Mouse (Mus musculus) small intestine, adult 2 months (tissue): Measurements from ENCODE around the gene Noc4l. TPM values are rescaled to one million over a fixed set of nuclear protein-coding genes. Genes with fewer than 3 reads are reported as not detected.

Experiments used
- H3K27ac ChIP-seq: fragments of 200-500 bp; 2 replicates; pipeline ENCODE4 v1.5.1; 2012; ENCODE audit warnings: low read depth, low read length, control low read depth, inconsistent platforms; ENCODE audit not compliant: insufficient read depth
- H3K27me3 ChIP-seq: fragments of 200-500 bp; 2 replicates; pipeline ENCODE4 v1.6.1; 2012; ENCODE audit warnings: mild to moderate bottlenecking, moderate library complexity, low read length, inconsistent platforms; ENCODE audit not compliant: control insufficient read depth, insufficient read depth
- H3K36me3 ChIP-seq: fragments of 200-500 bp; 2 replicates; pipeline ENCODE4 v1.6.1; 2012; ENCODE audit warnings: mild to moderate bottlenecking, low read length, control low read depth, inconsistent platforms; ENCODE audit not compliant: control insufficient read depth, insufficient read depth
- H3K4me1 ChIP-seq: fragments of 200-500 bp; 2 replicates; pipeline ENCODE4 v1.6.1; 2012; ENCODE audit warnings: low read length, inconsistent platforms, mixed read lengths; ENCODE audit not compliant: control insufficient read depth, insufficient read depth, insufficient read length
- H3K4me3 ChIP-seq: fragments of 200-500 bp; 2 replicates; pipeline ENCODE4 v1.5.1; 2012; ENCODE audit warnings: low read depth, mild to moderate bottlenecking, control low read depth, inconsistent platforms, low read length, moderate library complexity
- CTCF ChIP-seq: fragments of 200-500 bp; IDR thresholded peaks from 2 replicates; pipeline ENCODE4 v1.5.1; 2012; ENCODE audit warnings: low read depth, mild to moderate bottlenecking, control low read depth, inconsistent platforms, low read length, moderate library complexity, mixed read lengths; ENCODE audit not compliant: insufficient replicate concordance, insufficient read length; ENCODE audit errors: extremely low read depth
- POLR2A ChIP-seq: fragments of 200-500 bp; IDR thresholded peaks from 2 replicates; pipeline ENCODE4 v1.6.1; 2012; ENCODE audit warnings: low read depth, mild to moderate bottlenecking, control low read depth, inconsistent platforms, low read length, moderate library complexity
- WGBS: fragments of 180-500 bp; shearing (Covaris S2); methylation state at CpG from one replicate; pipeline ENCODE4 v1.1.7; 2018; 5-methylcytosine and 5-hydroxymethylcytosine counted together
- polyA plus RNA-seq: library from polyadenylated mRNA; depleted of rRNA; stranded (reverse); fragments of >200 nt; gene quantifications from 2 replicates; pipeline ENCODE4 v1.2.3, GENCODE M21; 2012; rRNA removed

Gene Noc4l
- polyA plus RNA-seq, 1 experiment: 43.6 TPM

GRCm38 (mm10) chr5:110609425-110609824 is 43.8 kb downstream of the Noc4l start:
- H3K4me3 ChIP-seq: no peak overlapping the region
- 85% methylated on average over 3 of the region's 3 CpGs for WGBS
- no peaks in the 10 kb centered on the region for H3K4me1 ChIP-seq
- H3K27me3 ChIP-seq: no peaks in the 10 kb centered on the region
- TF ChIP-seq CTCF (no peak), POLR2A (no peak)
- no peak overlapping the region for H3K27ac ChIP-seq
- no peaks in the 10 kb centered on the region for H3K36me3 ChIP-seq

GRCm38 (mm10) chr5:110608941-110609340 is 44.3 kb downstream of the Noc4l start:
- TF ChIP-seq CTCF (no peak), POLR2A (no peak)
- 71% methylated on average over 8 of the region's 8 CpGs for WGBS
- Histone ChIP-seq H3K27ac (no peak overlapping the region), H3K4me3 (no peak overlapping the region), H3K4me1 (no peaks in the 10 kb centered on the region), H3K27me3 (no peaks in the 10 kb centered on the region), H3K36me3 (no peaks in the 10 kb centered on the region)

- no peak for TF ChIP-seq POLR2A
- no peak for TF ChIP-seq CTCF
- no peaks in the 10 kb centered on the region for H3K4me1 ChIP-seq
- no peak overlapping the region for H3K27ac ChIP-seq
- H3K27me3 ChIP-seq: no peaks in the 10 kb centered on the region
- H3K4me3 ChIP-seq: no peak overlapping the region
- no peaks in the 10 kb centered on the region for H3K36me3 ChIP-seq
- WGBS: 51% methylated on average over 6 of the region's 6 CpGs
Measured at GRCm38 (mm10) chr5:110608336-110608735, 44.9 kb downstream of the Noc4l start.

GRCm38 (mm10) chr5:110607767-110608166 is 45.5 kb downstream of the Noc4l start:
- Histone ChIP-seq H3K36me3 (no peaks in the 10 kb centered on the region), H3K4me1 (no peaks in the 10 kb centered on the region), H3K27me3 (no peaks in the 10 kb centered on the region), H3K27ac (no peak overlapping the region), H3K4me3 (no peak overlapping the region)
- TF ChIP-seq POLR2A (no peak), CTCF (no peak)
- WGBS: 53% methylated on average over 3 of the region's 3 CpGs

GRCm38 (mm10) chr5:110605531-110606221 is 47.5 kb downstream of the Noc4l start:
- Histone ChIP-seq H3K27me3 (no peaks in the 10 kb centered on the region), H3K4me3 (no peak overlapping the region), H3K4me1 (no peaks in the 10 kb centered on the region), H3K36me3 (no peaks in the 10 kb centered on the region), H3K27ac (no peak overlapping the region)
- WGBS: 39% methylated on average over 5 of the region's 5 CpGs
- TF ChIP-seq POLR2A (no peak), CTCF (no peak)

GRCm38 (mm10) chr5:110604311-110604710 is 48.9 kb downstream of the Noc4l start:
- H3K4me1 ChIP-seq: no peaks in the 10 kb centered on the region
- H3K36me3 ChIP-seq: no peaks in the 10 kb centered on the region
- no peak for TF ChIP-seq CTCF
- no peak for TF ChIP-seq POLR2A
- no peak overlapping the region for H3K27ac ChIP-seq
- no peak overlapping the region for H3K4me3 ChIP-seq
- H3K27me3 ChIP-seq: no peaks in the 10 kb centered on the region
- WGBS: 93% methylated on average over 2 of the region's 2 CpGs

GRCm38 (mm10) chr5:110603016-110603685 is 50.1 kb downstream of the Noc4l start:
- no peak for TF ChIP-seq POLR2A
- TF ChIP-seq CTCF: no peak
- 68% methylated on average over 7 of the region's 7 CpGs for WGBS
- Histone ChIP-seq H3K36me3 (no peaks in the 10 kb centered on the region), H3K27ac (no peak overlapping the region), H3K4me1 (no peaks in the 10 kb centered on the region), H3K4me3 (no peak overlapping the region), H3K27me3 (no peaks in the 10 kb centered on the region)

Other genes with a start within 250 kb of the Noc4l start
- 89.3 and 150 TPM in 2 replicates for gene Fbrsl1, start 204.9 kb downstream of the Noc4l start, polyA plus RNA-seq
- 0.11 and 0.18 TPM in 2 replicates for gene Galnt9, start 109.1 kb downstream of the Noc4l start, polyA plus RNA-seq
- 4.1 and 4.9 TPM in 2 replicates for gene Ddx51, start within 50 bp of the Noc4l start, polyA plus RNA-seq
- 21.8 and 45.0 TPM in 2 replicates for gene Ep400, start 117.3 kb upstream of the Noc4l start, polyA plus RNA-seq
- gene Pus1, start 127.2 kb upstream of the Noc4l start, polyA plus RNA-seq: 12.9 and 22.2 TPM in 2 replicates
- gene Ulk1, start 156.7 kb upstream of the Noc4l start, polyA plus RNA-seq: 20.0 and 34.6 TPM in 2 replicates
- 6.2 and 10.5 TPM in 2 replicates for gene Hscb, start 186.4 kb upstream of the Noc4l start, polyA plus RNA-seq
- gene Chek2, start 186.6 kb upstream of the Noc4l start, polyA plus RNA-seq: 1.7 and 4.3 TPM in 2 replicates
- gene Ttc28, start 226.4 kb upstream of the Noc4l start, polyA plus RNA-seq: 2.1 and 3.2 TPM in 2 replicates